Mouse (Mus musculus) intestine, embryonic 15.5 days (tissue): Measurements from ENCODE around the gene Eif2b5. TPM values are rescaled to one million over a fixed set of nuclear protein-coding genes. Genes with fewer than 3 reads are reported as not detected.
"Not testable (repeated sequence)": the region's sequence is repeated elsewhere in the genome, so short reads cannot be mapped to it uniquely, and the experiment has no call there.

Experiments
- ATAC-seq: fragments of 200-750 bp; cut with Nextera tagmentation; 2 replicates; pipeline ENCODE4 v1.8.0; 2017; ENCODE audit warnings: moderate TSS enrichment, moderate library complexity
- H3K27ac ChIP-seq: fragments of 300-500 bp; sonication (generic); 2 replicates; pipeline ENCODE4 v1.5.1; 2015; ENCODE audit warnings: mild to moderate bottlenecking, inconsistent platforms
- H3K27me3 ChIP-seq: fragments of 300-500 bp; sonication (generic); replicated peaks from 2 replicates; pipeline ENCODE4 v1.6.1; 2015; ENCODE audit warnings: inconsistent platforms
- H3K36me3 ChIP-seq: fragments of 300-500 bp; sonication (generic); 2 replicates; pipeline ENCODE4 v1.6.1; 2015; ENCODE audit warnings: inconsistent platforms
- H3K4me1 ChIP-seq: fragments of 300-500 bp; sonication (generic); replicated peaks from 2 replicates; pipeline ENCODE4 v1.6.1; 2015; ENCODE audit warnings: inconsistent platforms
- H3K4me2 ChIP-seq: fragments of 300-500 bp; sonication (generic); replicated peaks from 2 replicates; pipeline ENCODE4 v1.6.1; 2015; ENCODE audit warnings: mild to moderate bottlenecking, inconsistent platforms
- H3K4me3 ChIP-seq: fragments of 300-500 bp; sonication (generic); replicated peaks from 2 replicates; pipeline ENCODE4 v1.5.1; 2015; ENCODE audit warnings: inconsistent platforms
- H3K9ac ChIP-seq: fragments of 300-500 bp; sonication (generic); 2 replicates; pipeline ENCODE4 v1.6.1; 2015; ENCODE audit warnings: inconsistent platforms
- H3K9me3 ChIP-seq: fragments of 300-500 bp; sonication (generic); 2 replicates; pipeline ENCODE4 v1.6.1; 2016; ENCODE audit warnings: inconsistent platforms
- WGBS: fragments of 180-500 bp; shearing (Covaris S2); methylation state at CpG from one replicate; pipeline ENCODE4 v1.1.7; 2015; 5-methylcytosine and 5-hydroxymethylcytosine counted together
- polyA plus RNA-seq: library from polyadenylated mRNA; unstranded; fragments of >200 nt; fragmentation: Nextera tagmentation; extraction: Ambion mirVana; gene quantifications from 2 replicates; pipeline ENCODE4 v1.2.1, GENCODE M21; 2015

The Eif2b5 gene
- 99.4 and 102 TPM in 2 replicates for polyA plus RNA-seq

- Histone ChIP-seq H3K27me3 (no peaks in the 10 kb centered on the region), H3K4me1 (peaks cover 12% of the 10 kb centered on the region; the same call in 1 of the 2 replicates), H3K4me3 (peak within 1 kb of the TSS; percentile 94), H3K36me3 (peaks cover 26% of the 10 kb centered on the region), H3K4me2 (peak within 1 kb of the TSS; percentile 76), H3K9ac (peak within 1 kb of the TSS; percentile 90), H3K9me3 (no peaks in the 10 kb centered on the region), H3K27ac (peak within 1 kb of the TSS; percentile 69)
- peak; percentile 97 for ATAC-seq
- under 1% methylated on average over 49 of the region's 49 CpGs for whole genome bisulfite sequencing
Measured at GRCm38 (mm10) chr16:20498677-20499475, at the start of gene Eif2b5. Gene Eif2b5 (plus strand): TSS chr16:20498817.

GRCm38 (mm10) chr16:20451774-20452173, 46.8 kb upstream of the Eif2b5 start:
- no peaks in the 10 kb centered on the region for H3K36me3 ChIP-seq
- H3K4me2 ChIP-seq = no peak overlapping the region
- H3K27me3 ChIP-seq = no peaks in the 10 kb centered on the region
- no peak overlapping the region for H3K9ac ChIP-seq
- H3K4me3 ChIP-seq = no peak overlapping the region
- 41% methylated on average over 6 of the region's 6 CpGs for WGBS
- H3K4me1 ChIP-seq = no peaks in the 10 kb centered on the region
- no peak overlapping the region for H3K27ac ChIP-seq
- 0 out of 2 replicates have a peak, but pooled peaks have one; percentile 25 for ATAC-seq
- H3K9me3 ChIP-seq = no peaks in the 10 kb centered on the region

DNA sequence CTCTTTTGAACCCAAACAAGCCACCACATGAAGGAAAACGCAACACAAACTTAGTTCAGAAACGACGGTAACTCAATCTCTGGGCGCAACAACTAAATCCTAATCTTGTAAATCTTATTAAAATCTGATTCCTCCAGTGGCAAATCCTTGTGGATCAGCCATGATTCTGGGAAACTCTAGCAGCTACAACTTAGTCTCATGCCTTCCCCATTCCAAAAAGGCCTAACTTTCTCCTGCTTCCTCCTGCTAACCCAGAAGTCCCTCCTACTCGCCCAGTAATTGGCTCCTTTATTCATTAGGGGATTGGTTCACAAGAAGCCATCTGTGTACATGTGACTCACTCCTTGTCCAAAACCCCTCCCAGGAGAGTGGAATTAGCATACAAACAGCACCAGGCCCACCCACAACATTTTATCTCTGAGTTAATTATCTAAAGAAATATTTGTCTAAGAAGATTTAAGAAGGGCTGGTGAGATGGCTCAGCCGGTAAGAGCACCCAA, 44.4 kb upstream of the Eif2b5 start:
- Histone ChIP-seq H3K27me3 (no peaks in the 10 kb centered on the region), H3K27ac (no peak overlapping the region), H3K9ac (no peak overlapping the region), H3K36me3 (no peaks in the 10 kb centered on the region), H3K9me3 (no peaks in the 10 kb centered on the region), H3K4me1 (no peaks in the 10 kb centered on the region), H3K4me2 (no peak overlapping the region), H3K4me3 (no peak overlapping the region)
- ATAC-seq = no peak
- WGBS = 91% methylated on average over 6 of the region's 6 CpGs

DNA sequence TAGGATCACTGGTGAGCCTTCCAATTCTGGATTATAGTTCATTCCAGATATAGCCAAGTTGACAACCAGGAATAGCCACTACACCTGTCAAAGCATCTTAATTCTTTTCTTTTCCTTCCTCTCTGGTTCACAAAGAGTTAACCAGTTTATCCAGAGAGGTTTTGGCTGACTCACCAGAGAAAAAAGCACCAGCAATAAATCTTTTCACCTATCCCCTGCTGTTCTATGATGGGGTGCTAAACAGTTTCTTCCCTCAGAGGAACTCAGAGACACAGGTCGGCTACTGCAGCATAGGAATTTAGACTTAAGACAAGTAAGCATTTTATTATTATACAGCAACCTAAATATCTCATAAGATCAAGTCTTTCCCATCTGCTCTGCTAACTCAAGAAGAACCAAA, 42.5 kb upstream of the Eif2b5 start:
- no peak overlapping the region for H3K4me3 ChIP-seq
- H3K9me3 ChIP-seq = no peaks in the 10 kb centered on the region
- no peak overlapping the region for H3K9ac ChIP-seq
- no peaks in the 10 kb centered on the region for H3K27me3 ChIP-seq
- no peak for ATAC-seq
- no peak overlapping the region for H3K27ac ChIP-seq
- 3% methylated on average over 1 of the region's 1 CpGs for WGBS
- H3K36me3 ChIP-seq = no peaks in the 10 kb centered on the region
- no peaks in the 10 kb centered on the region for H3K4me1 ChIP-seq
- H3K4me2 ChIP-seq = no peak overlapping the region

DNA sequence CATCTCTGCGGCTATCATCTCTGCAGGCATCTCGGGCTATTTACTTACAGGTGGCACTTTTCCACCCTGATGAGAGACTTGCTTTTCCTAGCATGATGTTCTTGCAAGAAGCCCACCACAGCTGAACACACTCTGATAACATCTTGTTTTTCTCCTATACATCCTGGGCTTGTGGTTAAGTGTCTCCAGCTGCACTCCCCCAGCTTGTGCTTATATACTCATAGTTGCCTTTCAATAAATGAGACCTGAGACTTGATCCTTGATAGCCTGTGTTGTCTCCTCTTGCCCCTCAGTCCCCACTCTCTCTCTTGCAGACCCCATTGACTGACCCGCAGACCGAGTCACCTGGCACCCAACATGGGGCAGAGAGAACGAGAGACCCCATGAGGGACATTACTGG, 39.9 kb upstream of the Eif2b5 start:
- not testable (repeated sequence) for H3K4me3 ChIP-seq, H3K27me3 ChIP-seq, H3K4me1 ChIP-seq, H3K27ac ChIP-seq, H3K9ac ChIP-seq, ATAC-seq, H3K4me2 ChIP-seq, H3K36me3 ChIP-seq, H3K9me3 ChIP-seq
- 82% methylated on average over 5 of the region's 5 CpGs for WGBS

DNA sequence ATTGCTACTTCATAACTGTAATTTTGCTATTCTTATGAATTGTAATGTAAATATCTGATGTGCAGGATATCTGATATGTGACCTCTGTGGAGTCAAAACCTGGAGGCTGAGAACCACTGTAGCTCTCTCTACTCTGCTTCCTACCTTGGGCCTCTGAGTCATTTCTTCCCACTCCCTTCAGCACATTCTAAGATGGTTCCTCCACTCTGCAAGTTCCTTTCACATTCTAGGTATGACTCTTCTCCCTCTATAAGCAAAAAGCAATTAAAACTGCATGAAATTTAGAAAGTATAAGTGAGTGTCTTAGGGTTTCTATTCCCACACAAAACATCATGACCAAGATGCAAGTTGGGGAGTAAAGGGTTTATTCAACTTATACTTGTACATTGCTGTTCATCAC, 33.9 kb upstream of the Eif2b5 start:
- no peak for ATAC-seq
- no peaks in the 10 kb centered on the region for H3K4me1 ChIP-seq
- H3K9ac ChIP-seq = no peak overlapping the region
- H3K27ac ChIP-seq = no peak overlapping the region
- H3K4me3 ChIP-seq = no peak overlapping the region
- no peak overlapping the region for H3K4me2 ChIP-seq
- no peaks in the 10 kb centered on the region for H3K36me3 ChIP-seq
- no peaks in the 10 kb centered on the region for H3K27me3 ChIP-seq
- no peaks in the 10 kb centered on the region for H3K9me3 ChIP-seq

GRCm38 (mm10) chr16:20470981-20471380, 27.6 kb upstream of the Eif2b5 start:
- Histone ChIP-seq H3K36me3 (no peaks in the 10 kb centered on the region), H3K27ac (no peak overlapping the region), H3K27me3 (no peaks in the 10 kb centered on the region), H3K9ac (no peak overlapping the region), H3K9me3 (no peaks in the 10 kb centered on the region), H3K4me2 (no peak overlapping the region), H3K4me3 (no peak overlapping the region), H3K4me1 (no peaks in the 10 kb centered on the region)
- 91% methylated on average over 2 of the region's 2 CpGs for WGBS
- ATAC-seq = no peak

DNA sequence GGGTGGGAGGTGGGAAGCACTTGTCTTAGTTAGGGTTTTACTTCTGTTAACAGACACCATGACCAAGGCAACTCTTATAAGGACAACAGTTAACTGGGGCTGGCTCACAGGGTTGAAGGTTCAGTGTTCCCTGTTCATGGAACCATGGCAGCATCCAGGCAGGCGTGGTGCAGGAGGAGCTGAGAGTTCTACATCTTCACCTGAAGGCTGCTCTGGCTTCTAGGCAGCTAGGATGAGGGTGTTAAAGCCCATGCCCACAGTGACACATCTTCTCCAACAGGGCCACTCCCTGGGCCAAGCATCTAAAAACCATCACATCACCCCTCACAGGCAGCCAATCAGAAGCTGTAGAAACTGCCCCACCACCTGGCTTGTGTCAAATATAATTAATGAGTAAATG, 26.9 kb upstream of the Eif2b5 start:
- Histone ChIP-seq H3K9ac (no peak overlapping the region), H3K4me1 (no peaks in the 10 kb centered on the region; the same call in 1 of the 2 replicates), H3K27ac (no peak overlapping the region), H3K36me3 (no peaks in the 10 kb centered on the region), H3K27me3 (no peaks in the 10 kb centered on the region), H3K4me2 (no peak overlapping the region), H3K9me3 (no peaks in the 10 kb centered on the region), H3K4me3 (no peak overlapping the region)
- ATAC-seq = no peak
- WGBS = 83% methylated on average over 1 of the region's 1 CpGs

DNA sequence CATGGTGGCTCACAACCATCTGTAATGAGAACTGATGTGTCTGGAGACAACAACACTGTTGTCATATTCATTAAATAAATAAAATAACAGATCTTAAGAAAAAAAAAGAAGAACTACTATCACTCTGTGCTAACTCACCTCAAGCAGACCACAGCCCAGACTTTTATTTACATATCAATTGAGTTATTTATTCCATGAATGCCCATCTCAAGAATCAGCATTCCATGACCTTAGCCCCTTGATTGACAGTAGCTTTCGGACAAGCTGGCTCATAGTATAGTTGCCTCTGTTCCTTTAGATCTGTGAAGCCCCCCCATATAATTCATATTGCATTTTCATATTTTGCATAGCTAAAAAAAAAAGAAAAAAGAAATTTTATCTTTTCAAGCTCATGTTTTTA, 24.9 kb upstream of the Eif2b5 start:
- Histone ChIP-seq H3K4me2 (no peak overlapping the region), H3K9me3 (no peaks in the 10 kb centered on the region), H3K27ac (no peak overlapping the region), H3K4me1 (no peaks in the 10 kb centered on the region; the same call in 1 of the 2 replicates), H3K9ac (no peak overlapping the region), H3K27me3 (no peaks in the 10 kb centered on the region), H3K4me3 (no peak overlapping the region), H3K36me3 (no peaks in the 10 kb centered on the region)
- no peak for ATAC-seq
- 94% methylated on average over 1 of the region's 1 CpGs for WGBS

DNA sequence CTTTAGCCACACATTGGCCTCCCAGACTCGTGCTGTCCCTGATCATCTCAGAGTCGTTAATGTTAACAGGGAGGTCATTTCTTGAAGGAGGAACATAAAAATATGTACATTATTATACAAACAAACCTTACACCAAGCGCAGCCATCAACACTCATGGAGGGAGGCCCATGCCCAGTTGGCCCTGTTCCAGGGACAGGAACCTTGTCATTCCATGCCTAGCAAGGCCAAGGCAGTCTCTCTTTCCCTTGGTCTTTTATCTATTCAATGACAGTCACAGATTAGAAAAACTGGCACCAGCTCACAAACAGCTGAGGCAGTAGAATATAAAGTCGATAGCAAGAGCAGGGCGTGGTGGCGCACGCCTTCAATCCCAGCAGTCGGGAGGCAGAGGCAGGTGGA, 24.4 kb upstream of the Eif2b5 start:
- WGBS = 82% methylated on average over 8 of the region's 8 CpGs

DNA sequence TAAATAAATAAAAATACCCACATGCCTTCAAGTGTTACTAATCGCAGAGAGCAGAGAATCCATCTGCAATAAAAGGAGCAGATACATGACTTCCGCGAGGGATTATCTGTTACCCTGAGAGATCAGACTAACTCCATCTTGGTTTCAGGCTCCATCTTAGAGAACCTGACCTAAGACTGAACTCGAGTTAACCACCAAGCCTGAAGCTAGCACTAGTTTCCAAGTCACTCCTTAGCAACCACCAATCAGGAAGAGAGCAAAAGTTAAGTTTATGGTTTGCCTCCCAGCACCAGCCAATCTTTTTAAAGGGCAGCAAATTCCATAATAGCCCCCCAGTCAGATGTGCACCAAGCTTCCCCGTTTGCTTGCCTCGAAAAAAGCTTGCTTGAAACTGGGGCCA, 23.8 kb upstream of the Eif2b5 start:
- H3K4me1 ChIP-seq = no peaks in the 10 kb centered on the region; the same call in 1 of the 2 replicates
- H3K9me3 ChIP-seq = no peaks in the 10 kb centered on the region
- no peak overlapping the region for H3K27ac ChIP-seq
- no peaks in the 10 kb centered on the region for H3K36me3 ChIP-seq
- ATAC-seq = no peak
- H3K9ac ChIP-seq = no peak overlapping the region
- 81% methylated on average over 6 of the region's 6 CpGs for WGBS
- no peak overlapping the region for H3K4me2 ChIP-seq
- no peak overlapping the region for H3K4me3 ChIP-seq
- H3K27me3 ChIP-seq = no peaks in the 10 kb centered on the region

More for the DNA sequence above, 24.4 kb upstream of the Eif2b5 start:
- no peak overlapping the region for H3K9ac ChIP-seq
- no peaks in the 10 kb centered on the region; the same call in 1 of the 2 replicates for H3K4me1 ChIP-seq
- H3K27me3 ChIP-seq = no peaks in the 10 kb centered on the region
- H3K9me3 ChIP-seq = no peaks in the 10 kb centered on the region
- no peak overlapping the region for H3K4me2 ChIP-seq
- no peak for ATAC-seq
- no peaks in the 10 kb centered on the region for H3K36me3 ChIP-seq
- no peak overlapping the region for H3K4me3 ChIP-seq
- H3K27ac ChIP-seq = no peak overlapping the region

DNA sequence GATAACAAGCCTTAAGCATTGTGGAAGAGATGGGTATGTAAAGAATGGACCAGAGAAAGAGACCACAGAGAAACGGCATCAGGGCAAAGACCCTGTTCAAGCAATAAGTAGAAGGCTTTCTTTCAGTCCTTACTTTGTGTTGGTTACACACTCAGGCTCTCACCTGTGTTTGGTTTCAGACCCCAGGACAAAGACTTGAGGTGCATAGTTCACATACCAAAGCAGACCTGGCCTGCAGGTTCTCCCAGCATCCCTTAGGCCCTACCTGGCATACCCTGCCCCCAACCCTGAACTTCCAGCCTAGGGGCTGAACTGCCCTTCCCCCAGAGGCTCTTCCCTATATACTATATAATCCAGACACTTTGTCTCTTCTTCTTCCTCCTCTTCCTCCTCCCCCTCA, 23.3 kb upstream of the Eif2b5 start:
- H3K27me3 ChIP-seq = no peaks in the 10 kb centered on the region
- H3K4me2 ChIP-seq = no peak overlapping the region
- H3K4me3 ChIP-seq = no peak overlapping the region
- no peaks in the 10 kb centered on the region for H3K36me3 ChIP-seq
- H3K9me3 ChIP-seq = no peaks in the 10 kb centered on the region
- H3K4me1 ChIP-seq = no peaks in the 10 kb centered on the region; the same call in 1 of the 2 replicates
- 81% methylated on average over 1 of the region's 1 CpGs for WGBS
- no peak overlapping the region for H3K27ac ChIP-seq
- no peak overlapping the region for H3K9ac ChIP-seq
- no peak for ATAC-seq

GRCm38 (mm10) chr16:20476857-20477256, 21.8 kb upstream of the Eif2b5 start:
- Histone ChIP-seq H3K4me2 (no peak overlapping the region), H3K27ac (peak overlapping the region; percentile 13; the same call in 1 of the 2 replicates), H3K9ac (no peak overlapping the region), H3K9me3 (no peaks in the 10 kb centered on the region), H3K4me3 (no peak overlapping the region), H3K4me1 (no peaks in the 10 kb centered on the region; the same call in 1 of the 2 replicates), H3K27me3 (no peaks in the 10 kb centered on the region), H3K36me3 (no peaks in the 10 kb centered on the region)
- 36% methylated on average over 1 of the region's 1 CpGs for WGBS
- peak; percentile 65 for ATAC-seq
